Mouse (Mus musculus) heart, embryonic 15.5 days (tissue): ENCODE results near the gene Serbp1. TPM values are rescaled to one million over a fixed set of nuclear protein-coding genes. Genes with fewer than 3 reads are reported as not detected.
A peak's percentile ranks its signal among the peaks of the same experiment; 100 is the strongest.

ENCODE experiments used
- ATAC-seq: fragments of 200-750 bp; cut with Nextera tagmentation; replicated peaks from 2 replicates; pipeline ENCODE4 v1.8.0; 2017; ENCODE audit warnings: low read depth, moderate TSS enrichment; ENCODE audit not compliant: insufficient number of reproducible peaks, insufficient read depth, low FRiP score
- H3K27ac ChIP-seq: fragments of 300-500 bp; sonication (generic); 2 replicates; pipeline ENCODE4 v1.5.1; 2015; ENCODE audit warnings: mild to moderate bottlenecking, inconsistent platforms
- H3K27me3 ChIP-seq: fragments of 300-500 bp; sonication (generic); 2 replicates; pipeline ENCODE4 v1.6.1; 2015; ENCODE audit warnings: inconsistent platforms
- H3K36me3 ChIP-seq: fragments of 300-500 bp; sonication (generic); 2 replicates; pipeline ENCODE4 v1.6.1; 2015; ENCODE audit warnings: mild to moderate bottlenecking, inconsistent platforms
- H3K4me1 ChIP-seq: fragments of 300-500 bp; sonication (generic); replicated peaks from 2 replicates; pipeline ENCODE4 v1.6.1; 2015; ENCODE audit warnings: inconsistent platforms
- H3K4me2 ChIP-seq: fragments of 300-500 bp; sonication (generic); 2 replicates; pipeline ENCODE4 v1.6.1; 2015; ENCODE audit warnings: inconsistent platforms, mild to moderate bottlenecking, moderate library complexity
- H3K4me3 ChIP-seq: fragments of 300-500 bp; sonication (generic); 2 replicates; pipeline ENCODE4 v1.5.1; 2015; ENCODE audit warnings: mild to moderate bottlenecking, inconsistent platforms
- H3K9ac ChIP-seq: fragments of 300-500 bp; sonication (generic); 2 replicates; pipeline ENCODE4 v1.6.1; 2015; ENCODE audit warnings: mild to moderate bottlenecking, inconsistent platforms
- H3K9me3 ChIP-seq: fragments of 300-500 bp; sonication (generic); replicated peaks from 2 replicates; pipeline ENCODE4 v1.6.1; 2016; ENCODE audit warnings: inconsistent platforms
- WGBS: fragments of 180-500 bp; shearing (Covaris S2); methylation state at CpG from one replicate; pipeline ENCODE4 v1.1.7; 2015; ENCODE audit warnings: mixed read lengths; 5-methylcytosine and 5-hydroxymethylcytosine counted together
- polyA plus RNA-seq: library from polyadenylated mRNA; unstranded; fragments of >200 nt; fragmentation: Nextera tagmentation; extraction: Ambion mirVana; gene quantifications from 2 replicates; pipeline ENCODE4 v1.2.1, GENCODE M21; 2015

Gene Serbp1
- polyA plus RNA-seq, 1 experiment from 2014 or later: 292 TPM

DNA sequence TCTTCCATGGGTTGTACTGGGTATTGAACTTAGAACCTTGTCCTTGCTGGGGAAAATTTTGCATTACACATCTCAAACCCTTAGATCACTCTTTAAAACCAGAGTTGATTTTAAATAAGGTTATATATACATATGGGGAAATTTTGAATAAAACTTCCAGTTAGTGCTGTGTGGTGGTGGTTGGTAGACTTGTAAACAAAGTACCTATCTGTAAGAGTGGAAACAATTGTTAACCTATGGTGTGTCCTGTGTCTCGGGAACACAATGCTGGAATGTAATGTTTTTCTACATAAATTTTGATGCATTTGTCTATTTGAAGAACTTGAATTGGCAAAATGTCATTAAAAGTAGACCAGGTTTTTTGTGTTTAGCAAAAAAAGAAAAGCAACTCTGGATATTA is 31.0 kb downstream of the Serbp1 start:
- H3K4me1 ChIP-seq: peaks cover 9% of the 10 kb centered on the region; the same call in 1 of the 2 replicates
- H3K9ac ChIP-seq: 0 out of 2 replicates have a peak overlapping the region, but pooled peaks have one; percentile 25
- 10% methylated on average over 1 of the region's 1 CpGs for WGBS
- H3K4me3 ChIP-seq: peak overlapping the region; percentile 39
- no peak for ATAC-seq
- H3K36me3 ChIP-seq: peaks cover 16% of the 10 kb centered on the region
- peak overlapping the region; percentile 72 for H3K4me2 ChIP-seq
- H3K27me3 ChIP-seq: no peaks in the 10 kb centered on the region
- no peaks in the 10 kb centered on the region for H3K9me3 ChIP-seq
- no peak overlapping the region for H3K27ac ChIP-seq

DNA sequence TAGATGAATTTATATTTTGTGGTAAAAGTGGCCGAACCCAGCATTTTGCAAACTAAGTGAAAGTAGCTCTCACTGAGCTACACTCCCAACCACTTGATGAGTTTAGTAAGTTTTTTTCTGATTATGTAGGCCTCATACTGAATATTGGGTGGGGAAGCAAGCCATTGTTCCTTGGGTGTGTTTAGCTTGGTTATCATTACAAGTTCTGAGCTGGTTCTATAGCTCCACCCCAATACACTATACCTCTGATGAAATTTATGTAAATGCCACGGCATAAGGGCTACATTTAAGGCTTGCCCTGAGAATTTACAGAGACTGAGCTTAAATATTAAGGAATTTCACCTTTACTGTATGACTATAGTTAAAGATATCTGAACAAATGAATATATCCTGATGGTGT is 31.5 kb downstream of the Serbp1 start:
- Histone ChIP-seq H3K4me1 (peaks cover 9% of the 10 kb centered on the region; the same call in 1 of the 2 replicates), H3K9me3 (no peaks in the 10 kb centered on the region), H3K27me3 (no peaks in the 10 kb centered on the region), H3K4me3 (peak overlapping the region; percentile 39), H3K9ac (0 out of 2 replicates have a peak overlapping the region, but pooled peaks have one; percentile 7), H3K27ac (no peak overlapping the region), H3K36me3 (peaks cover 16% of the 10 kb centered on the region), H3K4me2 (peak overlapping the region; percentile 72)
- ATAC-seq: no peak
- WGBS: 17% methylated on average over 2 of the region's 2 CpGs

DNA sequence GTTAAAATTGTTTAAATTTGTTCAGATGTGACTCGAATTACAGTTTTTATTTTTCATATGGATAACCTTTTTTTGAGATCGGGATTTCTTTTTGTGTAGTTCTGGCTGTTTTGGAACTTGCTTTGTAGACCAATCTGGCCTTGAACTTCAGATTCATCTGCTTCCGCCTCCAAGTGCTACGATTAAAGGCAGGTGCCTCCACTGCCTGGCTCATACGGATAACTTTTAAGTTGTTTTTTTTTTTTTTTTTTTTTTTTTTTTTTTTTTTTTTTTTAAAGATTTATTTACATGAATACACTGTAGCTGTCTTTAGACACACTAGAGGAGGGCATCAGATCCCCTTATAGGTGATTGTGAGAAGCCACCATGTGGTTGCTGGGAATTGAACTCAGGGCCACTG is 40.0 kb downstream of the Serbp1 start:
- no peak overlapping the region for H3K4me2 ChIP-seq
- H3K4me3 ChIP-seq: no peak overlapping the region
- H3K4me1 ChIP-seq: 0 out of 2 replicates have a peak, but pooled peaks cover 3% of the 10 kb centered on the region
- H3K9ac ChIP-seq: no peak overlapping the region
- ATAC-seq: no peak
- 80% methylated on average over 5 of the region's 5 CpGs for WGBS
- no peaks in the 10 kb centered on the region for H3K9me3 ChIP-seq
- peaks cover 49% of the 10 kb centered on the region for H3K36me3 ChIP-seq
- no peak overlapping the region for H3K27ac ChIP-seq
- H3K27me3 ChIP-seq: no peaks in the 10 kb centered on the region

DNA sequence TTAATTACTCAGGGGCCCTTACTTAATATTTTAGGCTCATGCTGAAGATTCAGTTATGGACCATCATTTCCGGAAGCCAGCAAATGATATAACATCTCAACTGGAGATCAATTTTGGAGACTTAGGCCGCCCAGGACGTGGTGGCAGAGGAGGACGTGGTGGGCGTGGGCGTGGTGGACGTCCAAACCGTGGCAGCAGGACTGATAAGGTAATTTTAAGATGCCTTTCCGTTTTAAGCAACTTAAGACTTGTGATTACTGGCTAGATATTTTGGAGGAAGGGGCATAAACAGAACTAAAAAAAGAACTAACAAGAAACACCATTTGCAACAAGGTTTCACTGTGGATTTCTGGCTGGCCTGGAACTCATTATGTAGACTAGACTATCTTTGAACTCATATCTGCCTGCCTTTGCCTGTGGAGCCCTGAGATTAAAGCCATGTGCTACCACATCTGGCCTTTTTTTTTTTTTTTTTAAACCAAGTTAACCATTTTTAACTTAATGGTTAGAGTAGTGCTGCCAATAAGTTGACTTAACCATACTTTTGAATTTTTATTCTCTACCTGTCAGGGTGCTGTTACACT is 43.7 kb downstream of the Serbp1 start:
- H3K27me3 ChIP-seq: no peaks in the 10 kb centered on the region
- no peak overlapping the region for H3K27ac ChIP-seq
- H3K4me3 ChIP-seq: no peak overlapping the region
- H3K4me1 ChIP-seq: 0 out of 2 replicates have a peak, but pooled peaks cover 3% of the 10 kb centered on the region
- peaks cover 51% of the 10 kb centered on the region for H3K36me3 ChIP-seq
- 59% methylated on average over 9 of the region's 9 CpGs for WGBS
- no peak overlapping the region for H3K4me2 ChIP-seq
- no peaks in the 10 kb centered on the region for H3K9me3 ChIP-seq
- H3K9ac ChIP-seq: no peak overlapping the region
- no peak for ATAC-seq

DNA sequence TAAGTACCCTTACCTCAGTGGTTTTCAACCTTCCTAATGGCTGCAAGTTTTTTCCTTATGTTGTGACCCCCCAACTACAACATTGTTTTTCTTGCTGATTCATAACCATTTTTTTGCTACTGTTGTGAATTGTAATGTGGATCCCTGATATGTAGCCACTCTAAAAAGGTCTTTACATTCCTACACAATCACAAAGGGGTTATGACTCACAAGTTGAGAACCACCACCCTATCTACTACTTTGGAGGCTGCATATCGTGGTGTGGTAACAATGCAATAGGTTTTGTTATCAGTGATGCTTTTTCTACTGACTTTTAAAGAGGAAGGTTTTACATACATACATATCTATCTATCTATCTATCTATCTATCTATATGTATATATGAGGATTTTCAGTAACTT is 44.9 kb downstream of the Serbp1 start:
- H3K4me1 ChIP-seq: 0 out of 2 replicates have a peak, but pooled peaks cover 3% of the 10 kb centered on the region
- H3K9ac ChIP-seq: no peak overlapping the region
- peaks cover 51% of the 10 kb centered on the region for H3K36me3 ChIP-seq
- no peak for ATAC-seq
- no peaks in the 10 kb centered on the region for H3K9me3 ChIP-seq
- H3K27me3 ChIP-seq: no peaks in the 10 kb centered on the region
- no peak overlapping the region for H3K27ac ChIP-seq
- 33% methylated on average over 1 of the region's 1 CpGs for WGBS
- no peak overlapping the region for H3K4me2 ChIP-seq
- H3K4me3 ChIP-seq: no peak overlapping the region

DNA sequence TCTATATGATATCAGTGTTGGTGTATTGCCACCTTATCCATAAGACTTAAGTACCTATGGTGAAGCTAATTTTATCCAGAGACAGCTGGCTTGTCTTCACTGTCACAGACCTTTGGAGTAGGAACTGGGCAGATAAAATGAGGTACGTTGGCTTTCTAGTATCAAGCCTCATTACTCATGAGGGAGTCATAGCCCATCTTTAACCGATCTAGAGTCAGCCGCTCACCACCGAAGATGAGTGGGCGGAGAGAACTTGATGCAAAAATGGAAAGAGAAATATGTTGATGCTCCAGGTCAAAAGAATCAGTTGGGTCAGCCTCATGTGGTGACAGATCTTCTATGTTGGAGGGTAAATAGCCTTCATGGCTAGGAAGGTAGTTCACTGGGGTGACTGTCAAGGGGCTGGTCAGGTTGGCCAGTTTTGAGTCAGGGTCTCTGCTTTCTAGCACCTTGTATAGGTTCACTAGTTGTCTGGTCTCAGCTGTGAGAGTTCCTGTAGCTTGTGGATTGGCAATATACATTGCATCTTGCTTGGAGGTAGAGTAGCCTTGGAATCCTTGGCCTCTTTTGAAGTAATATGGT is 54.2 kb downstream of the Serbp1 start:
- 0 out of 2 replicates have a peak, but pooled peaks cover 2% of the 10 kb centered on the region for H3K4me1 ChIP-seq
- H3K36me3 ChIP-seq: peaks cover 18% of the 10 kb centered on the region; the same call in 1 of the 2 replicates
- H3K4me2 ChIP-seq: no peak overlapping the region
- no peak for ATAC-seq
- no peak overlapping the region for H3K9ac ChIP-seq
- no peak overlapping the region for H3K4me3 ChIP-seq
- 76% methylated on average over 5 of the region's 5 CpGs for WGBS
- H3K27me3 ChIP-seq: no peaks in the 10 kb centered on the region
- H3K27ac ChIP-seq: no peak overlapping the region
- no peaks in the 10 kb centered on the region for H3K9me3 ChIP-seq

DNA sequence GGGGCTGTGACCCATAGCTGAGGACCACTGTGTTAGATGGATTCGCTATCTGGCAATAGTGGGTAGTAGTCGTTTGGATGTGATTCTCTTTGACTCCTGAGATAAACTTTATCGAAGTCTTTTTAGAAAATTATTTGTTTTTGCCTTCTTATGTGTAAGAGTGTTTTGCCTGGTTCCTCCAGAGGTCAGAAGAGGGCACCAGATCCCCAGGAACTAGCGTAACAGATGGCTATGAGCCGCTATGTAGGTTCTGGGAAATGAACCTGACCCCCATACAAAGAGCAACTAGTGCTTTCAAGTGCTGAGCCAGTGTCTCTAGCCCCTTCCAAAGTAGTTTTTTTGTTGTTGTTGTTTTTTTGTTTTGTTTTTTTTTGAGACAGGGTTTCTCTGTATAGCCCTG is 58.1 kb downstream of the Serbp1 start:
- no peak overlapping the region for H3K27ac ChIP-seq
- no peaks in the 10 kb centered on the region for H3K27me3 ChIP-seq
- no peaks in the 10 kb centered on the region for H3K36me3 ChIP-seq
- ATAC-seq: no peak
- peaks cover 16% of the 10 kb centered on the region for H3K4me1 ChIP-seq
- no peak overlapping the region for H3K4me3 ChIP-seq
- no peaks in the 10 kb centered on the region for H3K9me3 ChIP-seq
- no peak overlapping the region for H3K4me2 ChIP-seq
- 56% methylated on average over 5 of the region's 5 CpGs for WGBS
- H3K9ac ChIP-seq: no peak overlapping the region

DNA sequence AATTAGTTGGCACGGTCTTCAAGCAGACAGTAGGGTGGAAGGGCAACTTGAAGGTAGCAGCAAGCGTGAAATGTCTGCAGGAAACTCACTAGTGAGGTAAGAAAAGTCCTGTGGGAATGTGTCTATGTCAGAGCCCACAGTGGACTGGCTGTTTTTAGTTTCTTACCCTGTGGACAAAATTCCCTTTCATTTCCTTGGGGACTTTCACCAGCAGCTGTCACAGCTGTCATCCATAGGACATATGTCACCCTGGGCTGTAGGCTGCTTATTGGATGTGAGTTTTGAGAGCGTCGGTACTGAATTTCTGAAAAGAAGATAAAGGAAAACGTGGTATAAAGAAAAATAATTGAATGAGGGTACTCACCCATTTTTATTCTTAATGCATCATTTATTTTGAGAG is 60.8 kb downstream of the Serbp1 start:
- H3K36me3 ChIP-seq: no peaks in the 10 kb centered on the region
- no peak for ATAC-seq
- 82% methylated on average over 5 of the region's 5 CpGs for WGBS
- H3K27ac ChIP-seq: no peak overlapping the region
- H3K4me2 ChIP-seq: no peak overlapping the region
- no peak overlapping the region for H3K4me3 ChIP-seq
- H3K9ac ChIP-seq: no peak overlapping the region
- H3K27me3 ChIP-seq: no peaks in the 10 kb centered on the region
- peaks cover 20% of the 10 kb centered on the region for H3K4me1 ChIP-seq
- H3K9me3 ChIP-seq: no peaks in the 10 kb centered on the region

DNA sequence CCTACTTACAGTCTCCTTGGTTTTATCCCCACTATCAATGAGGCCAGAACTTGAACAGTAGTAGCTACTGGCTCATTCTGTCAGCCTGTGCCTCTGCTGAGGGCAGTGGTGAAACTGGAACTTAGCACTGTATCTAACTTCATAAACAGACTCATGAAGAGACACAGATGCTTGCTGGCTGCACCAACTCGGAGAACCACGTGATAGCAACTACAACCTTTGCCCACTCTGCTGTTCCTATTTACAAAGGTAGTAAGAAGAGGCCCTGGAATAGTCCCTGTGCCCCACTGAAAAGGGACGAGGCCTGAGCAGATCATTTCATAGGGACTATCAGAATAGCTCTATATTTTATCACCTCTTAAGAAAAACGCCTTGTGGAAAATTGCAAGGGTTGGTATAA is 62.3 kb downstream of the Serbp1 start:
- H3K36me3 ChIP-seq: no peaks in the 10 kb centered on the region
- WGBS: 43% methylated on average over 4 of the region's 4 CpGs
- H3K9me3 ChIP-seq: no peaks in the 10 kb centered on the region
- no peak overlapping the region for H3K4me2 ChIP-seq
- no peaks in the 10 kb centered on the region for H3K27me3 ChIP-seq
- H3K4me1 ChIP-seq: peaks cover 20% of the 10 kb centered on the region
- ATAC-seq: no peak
- no peak overlapping the region for H3K9ac ChIP-seq
- no peak overlapping the region for H3K4me3 ChIP-seq
- peak overlapping the region; percentile 16; the same call in 1 of the 2 replicates for H3K27ac ChIP-seq

DNA sequence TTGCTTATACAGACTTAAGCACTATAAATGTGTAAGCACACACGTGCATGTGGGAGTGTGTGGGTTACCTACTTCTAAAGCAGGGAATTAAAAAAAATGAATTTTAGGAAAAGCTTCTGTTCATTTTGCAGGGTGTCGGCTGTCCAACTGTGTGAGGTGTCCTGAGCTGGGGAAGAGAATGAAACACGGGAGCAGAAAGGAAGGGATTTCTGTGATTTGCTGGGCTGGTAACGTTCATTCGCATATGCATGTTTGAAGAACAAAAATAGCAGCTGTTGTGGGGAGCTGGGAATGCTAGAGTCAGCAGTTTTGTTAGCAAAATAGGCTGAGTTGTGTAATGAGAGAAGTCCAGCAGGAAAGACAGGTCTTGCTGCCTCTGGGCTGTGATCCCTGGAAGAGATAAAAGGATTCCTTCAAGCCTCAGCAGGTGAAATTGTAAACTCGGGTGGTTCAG is 62.8 kb downstream of the Serbp1 start:
- H3K4me1 ChIP-seq: peaks cover 20% of the 10 kb centered on the region
- WGBS: 40% methylated on average over 6 of the region's 6 CpGs
- no peak; the same call in 1 of the 2 replicates for ATAC-seq

DNA sequence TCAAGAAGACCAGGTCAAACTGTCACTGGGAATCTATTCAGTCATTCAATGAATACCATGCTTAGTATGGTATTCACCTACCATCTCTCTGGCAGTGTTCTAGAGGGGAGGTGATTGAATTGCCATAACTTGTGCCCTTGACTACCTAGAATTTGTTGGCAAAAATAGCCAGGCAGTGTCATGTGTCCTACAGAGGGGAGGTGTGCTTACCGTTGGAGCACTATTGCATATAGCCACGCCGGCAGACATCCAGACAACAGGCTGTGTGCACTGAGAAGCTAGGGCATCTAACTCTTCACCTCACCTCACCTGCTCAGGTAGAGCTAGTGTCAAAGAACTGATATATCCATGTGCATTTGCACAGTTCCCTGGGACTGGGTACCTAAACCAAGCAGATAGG is 63.3 kb downstream of the Serbp1 start:
- Histone ChIP-seq H3K4me1 (peaks cover 20% of the 10 kb centered on the region), H3K27ac (peak overlapping the region; percentile 16; the same call in 1 of the 2 replicates), H3K27me3 (no peaks in the 10 kb centered on the region), H3K4me2 (no peak overlapping the region), H3K9ac (no peak overlapping the region), H3K36me3 (no peaks in the 10 kb centered on the region), H3K4me3 (no peak overlapping the region), H3K9me3 (no peaks in the 10 kb centered on the region)
- ATAC-seq: no peak
- WGBS: 77% methylated on average over 3 of the region's 3 CpGs

More for the DNA sequence above, 62.8 kb downstream of the Serbp1 start:
- peak overlapping the region; percentile 16; the same call in 1 of the 2 replicates for H3K27ac ChIP-seq
- H3K9ac ChIP-seq: no peak overlapping the region
- no peaks in the 10 kb centered on the region for H3K27me3 ChIP-seq
- no peaks in the 10 kb centered on the region for H3K36me3 ChIP-seq
- H3K4me3 ChIP-seq: no peak overlapping the region
- no peak overlapping the region for H3K4me2 ChIP-seq
- H3K9me3 ChIP-seq: no peaks in the 10 kb centered on the region

DNA sequence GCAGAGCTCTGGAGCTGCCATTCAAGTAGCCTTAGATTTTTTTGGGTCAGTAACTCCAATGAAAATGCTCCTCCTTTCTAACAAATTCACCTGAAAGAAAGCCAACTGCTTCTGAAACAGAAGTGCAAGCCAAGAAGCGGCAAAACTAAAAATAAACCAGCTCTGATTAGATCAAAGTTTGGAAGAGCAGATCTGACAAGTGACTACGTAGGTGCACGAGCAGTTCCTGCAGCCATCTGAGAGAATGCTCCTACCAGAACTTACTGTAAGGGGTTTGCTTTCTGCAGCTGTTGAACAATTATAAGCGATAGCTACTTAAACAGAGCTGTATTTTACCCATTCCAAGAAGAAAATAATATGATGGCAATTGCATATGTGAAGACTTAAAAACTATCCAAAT is 64.5 kb downstream of the Serbp1 start:
- H3K27me3 ChIP-seq: no peaks in the 10 kb centered on the region

More for the DNA sequence above, 64.5 kb downstream of the Serbp1 start:
- H3K27ac ChIP-seq: no peak overlapping the region
- no peak for ATAC-seq
- peaks cover 20% of the 10 kb centered on the region for H3K4me1 ChIP-seq
- 63% methylated on average over 4 of the region's 4 CpGs for WGBS
- H3K9ac ChIP-seq: no peak overlapping the region
- no peaks in the 10 kb centered on the region for H3K36me3 ChIP-seq
- no peak overlapping the region for H3K4me3 ChIP-seq
- no peaks in the 10 kb centered on the region for H3K9me3 ChIP-seq
- no peak overlapping the region for H3K4me2 ChIP-seq
